Mouse (Mus musculus) forebrain, postnatal 0 days (tissue): ENCODE data around the gene Rfx3. TPM values are rescaled to one million over a fixed set of nuclear protein-coding genes. Genes with fewer than 3 reads are reported as not detected.
A peak's percentile ranks its signal among the peaks of the same experiment; 100 is the strongest.

Source experiments
- ATAC-seq: fragments of 200-750 bp; cut with Nextera tagmentation; 2 replicates; pipeline ENCODE4 v1.8.0; 2017; ENCODE audit warnings: mild to moderate bottlenecking, moderate library complexity
- DNase-seq: peaks from one replicate; pipeline ENCODE4 v3.0.0-alpha.2; 2015
- H3K27ac ChIP-seq: fragments of 300-500 bp; sonication (generic); 2 replicates; pipeline ENCODE4 v1.5.1; 2014; ENCODE audit warnings: low read depth, mild to moderate bottlenecking, antibody characterized with exemption, low read length, moderate library complexity, mixed read lengths
- H3K27me3 ChIP-seq: fragments of 300-500 bp; sonication (generic); 2 replicates; pipeline ENCODE4 v1.6.1; 2014; ENCODE audit warnings: mild to moderate bottlenecking, low read length, mixed read lengths; ENCODE audit not compliant: insufficient read depth
- H3K36me3 ChIP-seq: fragments of 300-500 bp; sonication (generic); 2 replicates; pipeline ENCODE4 v1.6.1; 2014; ENCODE audit warnings: mild to moderate bottlenecking, moderate library complexity; ENCODE audit not compliant: insufficient read depth
- H3K4me1 ChIP-seq: fragments of 300-500 bp; sonication (generic); 2 replicates; pipeline ENCODE4 v1.6.1; 2014; ENCODE audit warnings: antibody characterized with exemption; ENCODE audit not compliant: insufficient read depth
- H3K4me2 ChIP-seq: fragments of 300-500 bp; sonication (generic); 2 replicates; pipeline ENCODE4 v1.6.1; 2014; ENCODE audit warnings: low read depth, mild to moderate bottlenecking, moderate library complexity
- H3K4me3 ChIP-seq: fragments of 300-500 bp; sonication (generic); 2 replicates; pipeline ENCODE4 v1.5.1; 2014; ENCODE audit warnings: low read depth, low read length, mixed read lengths
- H3K9ac ChIP-seq: fragments of 300-500 bp; sonication (generic); 2 replicates; pipeline ENCODE4 v1.6.1; 2014; ENCODE audit warnings: mild to moderate bottlenecking
- H3K9me3 ChIP-seq: fragments of 300-500 bp; sonication (generic); 2 replicates; pipeline ENCODE4 v1.6.1; 2016; ENCODE audit warnings: low read length
- CTCF ChIP-seq: sonication (generic); IDR thresholded peaks from 2 replicates; pipeline ENCODE4 v1.5.1; 2016; ENCODE audit warnings: antibody characterized with exemption, control low read depth, low read depth
- WGBS: fragments of 180-500 bp; shearing (Covaris S2); extraction: QIAGEN DNeasy Blood & Tissue Kit; methylation state at CpG from one replicate; pipeline ENCODE4 v1.1.7; 2014; 5-methylcytosine and 5-hydroxymethylcytosine counted together
- polyA plus RNA-seq: library from polyadenylated mRNA; unstranded; fragments of >200 nt; fragmentation: Nextera tagmentation; extraction: Ambion mirVana; gene quantifications from 2 replicates; pipeline ENCODE4 v1.2.1, GENCODE M21; 2015
- total RNA-seq: library from RNA; depleted of rRNA; stranded (reverse); fragments of >200 nt; gene quantifications from 2 replicates; pipeline ENCODE4 v1.2.3, GENCODE M21; 2014

Rfx3 gene
- total and polyA plus RNA-seq, 2 experiments from 2014 or later, result 19.4 to 42.5 TPM

DNA sequence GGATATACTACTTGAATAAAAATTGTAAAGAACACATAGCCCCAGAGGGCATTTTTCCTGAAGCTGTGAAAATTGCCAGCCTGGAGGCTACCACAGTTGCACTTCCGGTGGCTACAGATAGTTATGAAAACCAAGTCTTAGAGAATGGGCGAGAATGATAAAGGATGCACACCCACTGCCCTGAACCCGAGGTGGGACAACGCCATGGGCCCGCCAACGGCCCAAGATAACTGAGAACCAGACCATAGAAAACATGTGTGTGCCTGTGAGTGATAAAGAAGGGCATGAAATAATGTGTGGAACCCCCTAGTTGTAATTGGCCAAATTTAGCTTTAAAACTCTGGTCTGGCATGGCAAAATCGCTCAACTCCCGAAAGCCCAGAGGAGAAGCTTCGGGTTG is 105.0 kb downstream of the Rfx3 start:
- Histone ChIP-seq H3K9ac (no peak overlapping the region), H3K4me3 (no peak overlapping the region), H3K27ac (no peak overlapping the region), H3K4me1 (no peaks in the 10 kb centered on the region), H3K36me3 (no peaks in the 10 kb centered on the region), H3K4me2 (no peak overlapping the region), H3K9me3 (no peaks in the 10 kb centered on the region), H3K27me3 (no peaks in the 10 kb centered on the region)
- 91% methylated on average over 9 of the region's 9 CpGs for WGBS
- DNase-seq (no peak), ATAC-seq (no peak)
- TF ChIP-seq CTCF, result no peak

DNA sequence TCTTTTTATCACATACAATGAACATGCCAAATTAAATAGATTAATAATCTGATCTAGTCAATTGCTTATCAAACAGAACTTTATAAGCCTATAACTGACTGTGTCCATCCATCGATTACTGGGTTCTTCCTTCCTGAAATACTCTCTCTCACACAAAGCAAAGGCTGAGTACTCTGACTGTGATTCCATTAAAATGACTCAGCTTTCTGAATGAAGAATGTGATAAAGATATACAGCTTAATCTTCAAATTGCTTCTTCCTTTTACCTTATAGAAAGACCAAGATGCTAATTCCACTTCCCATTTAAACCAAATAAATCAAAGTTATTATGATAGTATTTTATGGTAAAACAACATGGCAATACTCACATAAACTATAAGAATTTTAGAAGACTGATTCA is 105.8 kb downstream of the Rfx3 start:
- TF ChIP-seq CTCF, result no peak
- no peak for DNase-seq
- no peak for ATAC-seq

GRCm38 (mm10) chr19:27904655-27905054 is 106.3 kb downstream of the Rfx3 start:
- no peaks in the 10 kb centered on the region for H3K27me3 ChIP-seq
- H3K27ac ChIP-seq, result no peak overlapping the region
- H3K4me2 ChIP-seq, result no peak overlapping the region
- DNase-seq, result peak; percentile 40
- no peak overlapping the region for H3K4me3 ChIP-seq
- no peak overlapping the region for H3K9ac ChIP-seq
- H3K4me1 ChIP-seq, result no peaks in the 10 kb centered on the region
- H3K36me3 ChIP-seq, result 0 out of 2 replicates have a peak, but pooled peaks cover 3% of the 10 kb centered on the region
- peak; percentile 79 for ATAC-seq
- H3K9me3 ChIP-seq, result no peaks in the 10 kb centered on the region
- TF ChIP-seq CTCF, result no peak
- 6% methylated on average over 2 of the region's 2 CpGs for WGBS

More for the DNA sequence above, 105.8 kb downstream of the Rfx3 start:
- H3K36me3 ChIP-seq, result 0 out of 2 replicates have a peak, but pooled peaks cover 3% of the 10 kb centered on the region
- H3K9ac ChIP-seq, result no peak overlapping the region
- no peaks in the 10 kb centered on the region for H3K4me1 ChIP-seq
- no peak overlapping the region for H3K27ac ChIP-seq
- 19% methylated on average over 1 of the region's 1 CpGs for WGBS
- no peaks in the 10 kb centered on the region for H3K9me3 ChIP-seq
- H3K4me2 ChIP-seq, result no peak overlapping the region
- H3K4me3 ChIP-seq, result no peak overlapping the region
- no peaks in the 10 kb centered on the region for H3K27me3 ChIP-seq

DNA sequence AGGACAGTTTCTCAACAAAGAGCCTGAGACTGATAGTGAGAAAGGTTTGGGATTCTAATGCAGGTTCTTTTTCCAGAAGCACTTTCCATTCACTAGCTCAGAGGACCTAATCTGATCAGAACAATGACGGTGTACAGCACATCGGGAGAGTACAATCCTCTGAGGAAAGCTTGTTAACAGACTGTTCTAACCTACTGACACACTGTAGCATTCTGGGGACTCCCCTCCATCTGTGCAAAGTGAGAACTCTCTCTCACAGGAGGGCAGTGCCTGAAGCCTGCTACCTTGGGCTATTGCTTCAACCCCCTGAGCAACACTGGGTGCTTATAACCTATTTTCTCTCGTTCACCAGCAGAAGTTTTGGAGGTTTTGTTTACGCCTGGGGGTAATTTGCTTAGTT is 106.8 kb downstream of the Rfx3 start:
- no peak for ATAC-seq

DNA sequence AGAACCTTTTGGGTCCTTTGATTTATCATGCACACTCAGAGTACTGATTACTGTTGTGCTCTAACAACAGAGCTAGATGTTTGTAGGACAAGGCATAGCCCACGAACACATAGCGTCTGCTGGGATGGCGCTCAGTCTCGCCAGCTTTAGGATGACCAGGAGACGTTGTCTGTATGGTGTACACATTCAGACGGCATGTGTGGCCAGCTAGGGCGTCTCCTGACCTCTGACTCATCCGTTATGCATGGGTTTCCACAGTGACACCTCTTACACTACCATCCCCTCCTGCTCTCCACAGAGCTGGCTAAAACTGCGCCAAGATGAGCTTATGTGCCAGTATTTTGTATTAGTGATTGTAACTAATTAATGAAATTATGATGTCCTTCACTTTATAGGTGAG is 108.4 kb downstream of the Rfx3 start:
- DNase-seq (no peak), ATAC-seq (no peak)
- Histone ChIP-seq H3K36me3 (0 out of 2 replicates have a peak, but pooled peaks cover 3% of the 10 kb centered on the region), H3K9me3 (no peaks in the 10 kb centered on the region), H3K9ac (no peak overlapping the region), H3K4me1 (no peaks in the 10 kb centered on the region), H3K4me3 (no peak overlapping the region), H3K27me3 (no peaks in the 10 kb centered on the region), H3K4me2 (no peak overlapping the region), H3K27ac (no peak overlapping the region)
- 87% methylated on average over 9 of the region's 9 CpGs for WGBS
- no peak for TF ChIP-seq CTCF

More for the DNA sequence above, 106.8 kb downstream of the Rfx3 start:
- Histone ChIP-seq H3K36me3 (0 out of 2 replicates have a peak, but pooled peaks cover 3% of the 10 kb centered on the region), H3K9ac (no peak overlapping the region), H3K4me2 (no peak overlapping the region), H3K4me1 (no peaks in the 10 kb centered on the region), H3K9me3 (no peaks in the 10 kb centered on the region), H3K4me3 (no peak overlapping the region), H3K27ac (no peak overlapping the region), H3K27me3 (no peaks in the 10 kb centered on the region)
- TF ChIP-seq CTCF, result no peak
- WGBS, result 15% methylated on average over 4 of the region's 4 CpGs
- peak; percentile 14 for DNase-seq

DNA sequence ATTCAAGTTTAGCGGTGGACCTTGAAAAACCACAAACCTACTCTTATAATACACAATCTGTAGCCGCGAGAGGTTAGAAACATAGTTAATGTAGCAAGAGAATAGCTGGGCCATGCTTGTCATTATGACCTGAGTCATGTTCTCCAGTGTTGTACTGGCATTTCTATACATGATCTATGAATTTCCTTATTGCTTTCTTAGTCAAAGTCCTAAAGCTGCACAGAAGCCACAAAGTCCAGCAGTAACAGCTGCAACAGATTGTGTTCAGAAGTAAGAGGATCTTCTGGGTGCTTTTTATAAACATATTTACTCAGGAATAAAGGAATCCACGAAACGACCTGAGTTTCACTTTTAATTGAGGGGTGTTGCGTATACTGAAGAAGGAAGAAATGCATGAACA is 109.3 kb downstream of the Rfx3 start:
- TF ChIP-seq CTCF, result no peak
- Histone ChIP-seq H3K9me3 (no peaks in the 10 kb centered on the region), H3K4me1 (no peaks in the 10 kb centered on the region), H3K9ac (no peak overlapping the region), H3K4me3 (no peak overlapping the region), H3K27me3 (no peaks in the 10 kb centered on the region), H3K36me3 (0 out of 2 replicates have a peak, but pooled peaks cover 3% of the 10 kb centered on the region), H3K27ac (no peak overlapping the region), H3K4me2 (no peak overlapping the region)
- no peak for DNase-seq
- ATAC-seq, result no peak
- WGBS, result 88% methylated on average over 6 of the region's 6 CpGs

DNA sequence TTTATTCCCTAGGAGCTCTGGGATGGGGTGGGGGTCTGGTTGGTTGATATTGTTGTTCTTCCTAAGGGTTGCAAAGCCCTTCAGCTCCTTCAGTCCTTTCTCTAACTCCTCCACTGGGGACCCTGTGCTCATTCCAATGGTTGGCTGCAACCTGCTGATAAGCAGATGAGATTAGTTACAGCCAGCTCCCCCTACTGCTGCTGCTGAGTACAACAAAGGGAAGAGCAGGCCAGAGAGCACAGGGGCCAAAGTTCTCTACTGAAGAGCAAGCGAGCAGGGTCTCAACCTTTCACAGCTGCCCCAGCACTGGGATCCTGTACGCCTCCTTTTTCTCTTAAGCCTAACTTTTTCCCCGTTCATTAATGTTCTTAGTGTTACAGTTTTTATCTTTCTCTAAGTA is 126.4 kb downstream of the Rfx3 start:
- Histone ChIP-seq H3K4me1 (no peaks in the 10 kb centered on the region), H3K27me3 (no peaks in the 10 kb centered on the region), H3K9ac (no peak overlapping the region), H3K4me2 (no peak overlapping the region), H3K27ac (no peak overlapping the region), H3K4me3 (no peak overlapping the region), H3K9me3 (no peaks in the 10 kb centered on the region), H3K36me3 (no peaks in the 10 kb centered on the region)
- no peak for TF ChIP-seq CTCF
- DNase-seq, result no peak
- 85% methylated on average over 3 of the region's 3 CpGs for WGBS
- ATAC-seq, result no peak
